Mouse (Mus musculus) erythroblast, embryonic 14.5 days (primary cell): ENCODE results near the gene Lsr.
"Not testable (repeated sequence)": the region's sequence is repeated elsewhere in the genome, so short reads cannot be mapped to it uniquely, and the experiment has no call there.

Experiments
- GATA1 ChIP-seq: IDR thresholded peaks from 2 replicates; pipeline ENCODE4 v1.6.1; 2012; ENCODE audit warnings: low read length, inconsistent platforms, mixed read lengths
- TAL1 ChIP-seq: IDR thresholded peaks from 3 replicates; pipeline ENCODE4 v1.6.1; 2012; ENCODE audit warnings: low read length, inconsistent platforms, mixed read lengths

DNA sequence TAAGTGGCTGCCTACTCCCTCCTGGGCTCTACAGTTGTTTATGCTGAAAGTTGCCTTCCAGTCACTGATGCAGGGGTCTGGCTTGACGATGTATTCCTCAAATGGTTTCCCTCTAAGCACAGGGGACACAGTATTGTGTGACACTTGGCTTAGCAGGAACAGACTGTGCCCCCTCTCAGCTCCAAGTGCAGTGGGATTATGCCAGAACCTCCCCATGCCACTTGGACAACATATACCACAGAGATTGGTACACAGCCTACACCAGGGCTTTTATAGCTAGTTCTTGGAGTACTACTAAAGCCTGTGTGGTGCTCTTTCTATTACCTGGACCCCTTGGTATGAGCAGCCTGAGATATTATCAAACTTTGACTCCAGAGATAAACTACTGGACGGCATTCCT is 28.6 kb downstream of the Lsr start:
- TF ChIP-seq TAL1, GATA1: not testable (repeated sequence)
